Mouse (Mus musculus): ENCODE results near the gene Ankrd33b.

- TF ChIP-seq GATA1 (IDR thresholded peaks at IDR 0.05; ENCODE audit: borderline replicate concordance, low read length) (no peak), FLI1 (IDR thresholded peaks at IDR 0.05; ENCODE audit: low read length) (no peak)
These were observed 87.5 kb downstream of the Ankrd33b start for GRCm38 (mm10) chr15:31280059-31280458.
